Mouse (Mus musculus) myocyte (in vitro differentiated cells): ENCODE measurements around the gene Bcl2. TPM values are rescaled to one million over a fixed set of nuclear protein-coding genes. Genes with fewer than 3 reads are reported as not detected.

Experiments used
- H3K27me3 ChIP-seq: one replicate; pipeline ENCODE4 v1.6.1; 2011; ENCODE audit not compliant: control insufficient read depth, insufficient read depth, insufficient read length
- H3K36me3 ChIP-seq: one replicate; pipeline ENCODE4 v1.6.1; 2011; ENCODE audit not compliant: control insufficient read depth, insufficient read depth
- H3K4me2 ChIP-seq: one replicate; pipeline ENCODE4 v1.6.1; 2011; ENCODE audit warnings: low read depth, control low read depth
- H3K4me3 ChIP-seq: one replicate; pipeline ENCODE4 v1.5.1; 2011; ENCODE audit warnings: mild to moderate bottlenecking, control low read depth, moderate library complexity
- H3K79me2 ChIP-seq: one replicate; pipeline ENCODE4 v1.6.1; 2011; ENCODE audit not compliant: control insufficient read depth, insufficient read depth
- H3ac ChIP-seq: one replicate; pipeline ENCODE4 v1.6.1; 2011; ENCODE audit not compliant: control insufficient read depth, insufficient read length
- CEBPB ChIP-seq: IDR thresholded peaks from 2 replicates; pipeline ENCODE4 v1.6.1; 2011; ENCODE audit warnings: mild to moderate bottlenecking, moderate library complexity; ENCODE audit not compliant: poor library complexity, insufficient read depth, severe bottlenecking
- E2F4 ChIP-seq: IDR thresholded peaks from one replicate; pipeline ENCODE4 v1.6.1; 2011; ENCODE audit warnings: mild to moderate bottlenecking, control low read depth, moderate library complexity; ENCODE audit not compliant: insufficient read depth
- MAX ChIP-seq: IDR thresholded peaks from one replicate; pipeline ENCODE4 v1.6.1; 2011; ENCODE audit warnings: low read depth, mild to moderate bottlenecking, control low read depth
- MYOD1 ChIP-seq, 3 experiments: IDR thresholded peaks; one replicate each; pipeline ENCODE4 v1.6.1; 2011; ENCODE audit warnings: control low read depth in 2 of 3, low read depth in 2 of 3, mild to moderate bottlenecking in 2 of 3, moderate library complexity in 1 of 3; ENCODE audit not compliant: insufficient read length in 2 of 3, control insufficient read depth in 1 of 3
- MYOG ChIP-seq, 3 experiments: IDR thresholded peaks; one replicate each; pipeline ENCODE4 v1.6.1; 2011; ENCODE audit warnings: control low read depth in 2 of 3, low read depth in 2 of 3, mild to moderate bottlenecking in 2 of 3; ENCODE audit not compliant: insufficient read length in 2 of 3, control insufficient read depth in 1 of 3, insufficient read depth in 1 of 3
- POLR2A ChIP-seq: IDR thresholded peaks from one replicate; pipeline ENCODE4 v1.6.1; 2011; ENCODE audit warnings: low read depth, mild to moderate bottlenecking, control low read depth, moderate library complexity; ENCODE audit not compliant: insufficient read length
- POLR2AphosphoS2 ChIP-seq: IDR thresholded peaks from one replicate; pipeline ENCODE4 v1.6.1; 2011; ENCODE audit warnings: low read depth, control low read depth; ENCODE audit not compliant: insufficient read length
- REST ChIP-seq: IDR thresholded peaks from one replicate; pipeline ENCODE4 v1.6.1; 2011; ENCODE audit warnings: mild to moderate bottlenecking, control low read depth, moderate library complexity; ENCODE audit not compliant: insufficient read depth, insufficient read length
- SRF ChIP-seq: IDR thresholded peaks from one replicate; pipeline ENCODE4 v1.6.1; 2011; ENCODE audit warnings: low read depth; ENCODE audit not compliant: control insufficient read depth, insufficient read length
- TCF12 ChIP-seq: IDR thresholded peaks from one replicate; pipeline ENCODE4 v1.6.1; 2011; ENCODE audit warnings: mild to moderate bottlenecking, control low read depth; ENCODE audit not compliant: poor library complexity, insufficient read depth, severe bottlenecking
- TCF3 ChIP-seq: IDR thresholded peaks from one replicate; pipeline ENCODE4 v1.6.1; 2011; ENCODE audit warnings: low read depth, control low read depth; ENCODE audit not compliant: insufficient read length
- USF1 ChIP-seq: IDR thresholded peaks from one replicate; pipeline ENCODE4 v1.6.1; 2011; ENCODE audit warnings: low read depth, mild to moderate bottlenecking, control low read depth, moderate library complexity
- polyA plus RNA-seq: library from polyadenylated mRNA; unstranded; fragments of >200 nt; fragmentation: generic; extraction: Trizol; gene quantifications from one replicate; pipeline ENCODE4 v1.2.1, GENCODE M21; 2012; ENCODE audit warnings: missing spikeins

Bcl2 gene
- polyA plus RNA-seq, 1 experiment: 1.9 TPM

DNA sequence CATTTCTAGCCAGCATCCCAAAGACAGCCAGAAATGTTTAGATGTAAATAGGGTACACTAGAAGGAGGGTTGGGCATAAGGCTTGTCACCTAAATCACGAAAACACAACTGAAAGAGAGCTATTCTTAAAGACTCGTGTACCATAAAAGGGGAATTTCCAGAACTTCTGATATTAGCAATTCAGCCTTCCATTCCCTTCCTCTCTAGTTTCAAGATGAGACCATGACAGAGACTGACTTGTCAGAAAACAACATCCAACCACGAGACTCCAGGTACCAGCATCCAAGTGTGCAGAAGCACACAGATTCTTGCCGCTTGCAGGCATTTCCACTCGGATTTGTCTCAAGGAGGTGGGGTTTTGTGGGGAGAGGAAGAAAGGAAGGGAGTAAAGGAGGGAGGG lies 146.6 kb downstream of the Bcl2 start:
- Histone ChIP-seq H3K4me3 (no peak overlapping the region), H3K36me3 (no peaks in the 10 kb centered on the region), H3K27me3 (no peaks in the 10 kb centered on the region), H3K79me2 (no peaks in the 10 kb centered on the region), H3ac (no peak overlapping the region), H3K4me2 (no peak overlapping the region)
- no peak for TF ChIP-seq SRF
- no peak for TF ChIP-seq MYOD1 (IDR thresholded peaks at IDR 0.05; ENCODE audit: control insufficient read depth in 1 of 3, insufficient read length in 2 of 3, low read depth in 2 of 3)
- no peak for TF ChIP-seq MYOG (IDR thresholded peaks at IDR 0.05; ENCODE audit: control insufficient read depth in 1 of 3, insufficient read depth in 1 of 3, insufficient read length in 2 of 3, low read depth in 2 of 3)
- no peak for TF ChIP-seq POLR2A
- TF ChIP-seq CEBPB: no peak
- TF ChIP-seq TCF3: no peak

DNA sequence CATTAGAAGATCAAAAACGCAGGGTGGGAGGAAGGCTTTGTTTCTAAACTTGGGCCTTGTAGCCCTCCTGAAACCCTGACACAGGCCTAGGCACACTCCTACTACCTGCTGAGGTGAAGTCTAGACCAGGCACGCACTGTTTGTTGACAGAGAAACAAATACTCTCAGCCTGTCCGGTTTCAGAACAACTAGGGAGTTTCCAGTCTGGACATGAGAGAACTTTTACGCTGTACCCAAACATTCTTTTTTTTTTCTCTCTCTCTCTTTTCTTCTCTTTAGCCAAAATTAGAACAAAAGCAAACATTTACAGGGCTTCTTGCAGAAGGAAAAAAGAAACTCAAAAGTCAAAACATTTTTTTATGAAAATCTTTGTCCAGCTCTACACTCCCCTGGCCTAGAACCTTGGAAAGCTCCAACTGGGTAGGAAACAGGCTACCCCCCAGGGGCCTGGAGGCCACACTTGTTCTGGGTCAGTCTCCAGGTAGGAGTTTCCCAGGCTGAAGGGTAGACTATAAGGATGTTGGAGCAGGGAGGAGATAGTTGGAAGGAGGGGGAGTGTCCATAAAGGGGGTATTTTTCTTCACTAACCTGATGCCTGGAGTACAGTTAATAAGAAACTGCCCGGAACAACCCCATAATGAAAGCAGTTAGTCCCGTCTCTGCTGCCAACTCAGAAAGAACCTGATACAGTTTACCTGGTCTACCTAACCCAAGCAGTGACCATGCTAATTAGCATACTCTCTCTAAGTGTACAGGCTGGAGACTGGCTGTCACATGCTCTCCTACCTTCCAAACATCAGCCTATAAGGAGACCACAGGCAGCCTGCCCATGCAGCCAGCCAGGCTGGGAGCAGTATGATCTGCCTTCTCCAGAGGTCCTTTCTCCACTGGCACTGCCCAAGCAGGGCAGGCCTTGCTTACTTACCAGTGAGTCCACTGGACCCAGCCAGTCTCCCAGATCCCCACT lies 147.7 kb downstream of the Bcl2 start:
- Histone ChIP-seq H3K4me3 (no peak overlapping the region), H3K4me2 (no peak overlapping the region), H3K36me3 (no peaks in the 10 kb centered on the region), H3K27me3 (no peaks in the 10 kb centered on the region), H3K79me2 (no peaks in the 10 kb centered on the region), H3ac (no peak overlapping the region)
- no peak for TF ChIP-seq MAX
- TF ChIP-seq E2F4: no peak
- TF ChIP-seq MYOD1 (IDR thresholded peaks at IDR 0.05; ENCODE audit: control insufficient read depth in 1 of 3, insufficient read length in 2 of 3, low read depth in 2 of 3): no peak
- TF ChIP-seq SRF: no peak
- no peak for TF ChIP-seq MYOG (IDR thresholded peaks at IDR 0.05; ENCODE audit: control insufficient read depth in 1 of 3, insufficient read depth in 1 of 3, insufficient read length in 2 of 3, low read depth in 2 of 3)
- no peak for TF ChIP-seq POLR2A
- no peak for TF ChIP-seq TCF3
- TF ChIP-seq TCF12: no peak
- TF ChIP-seq POLR2AphosphoS2: no peak
- no peak for TF ChIP-seq USF1
- TF ChIP-seq REST: no peak
- no peak for TF ChIP-seq CEBPB

DNA sequence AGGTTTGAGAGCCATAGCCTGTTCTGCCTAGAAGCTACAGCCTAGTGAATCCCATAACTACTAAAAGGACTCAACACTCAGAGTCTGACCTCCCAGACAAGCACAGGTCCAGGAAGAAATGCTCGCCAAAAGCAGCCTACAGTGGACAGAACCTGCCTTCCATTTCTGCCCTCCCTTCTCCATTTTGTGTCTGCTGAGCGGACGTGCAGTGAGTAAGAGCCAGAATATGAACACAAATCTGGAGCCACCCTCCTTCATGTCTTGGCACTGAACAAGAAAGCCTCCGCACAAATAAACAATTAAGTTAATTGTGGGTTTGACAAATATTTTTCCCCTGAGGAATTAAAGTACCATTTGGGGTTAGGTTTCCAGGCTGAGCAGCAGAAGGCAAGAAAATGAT lies 148.8 kb downstream of the Bcl2 start:
- Histone ChIP-seq H3K79me2 (no peaks in the 10 kb centered on the region), H3K27me3 (no peaks in the 10 kb centered on the region), H3K4me2 (no peak overlapping the region), H3ac (no peak overlapping the region), H3K4me3 (no peak overlapping the region), H3K36me3 (no peaks in the 10 kb centered on the region)
- no peak for TF ChIP-seq USF1
- no peak for TF ChIP-seq CEBPB
- no peak for TF ChIP-seq POLR2AphosphoS2
- TF ChIP-seq MYOG (IDR thresholded peaks at IDR 0.05; ENCODE audit: control insufficient read depth in 1 of 3, insufficient read depth in 1 of 3, insufficient read length in 2 of 3, low read depth in 2 of 3): no peak
- TF ChIP-seq TCF3: no peak
- TF ChIP-seq MAX: no peak
- no peak for TF ChIP-seq E2F4
- no peak for TF ChIP-seq TCF12
- TF ChIP-seq MYOD1 (IDR thresholded peaks at IDR 0.05; ENCODE audit: control insufficient read depth in 1 of 3, insufficient read length in 2 of 3, low read depth in 2 of 3): no peak
- TF ChIP-seq REST: no peak

DNA sequence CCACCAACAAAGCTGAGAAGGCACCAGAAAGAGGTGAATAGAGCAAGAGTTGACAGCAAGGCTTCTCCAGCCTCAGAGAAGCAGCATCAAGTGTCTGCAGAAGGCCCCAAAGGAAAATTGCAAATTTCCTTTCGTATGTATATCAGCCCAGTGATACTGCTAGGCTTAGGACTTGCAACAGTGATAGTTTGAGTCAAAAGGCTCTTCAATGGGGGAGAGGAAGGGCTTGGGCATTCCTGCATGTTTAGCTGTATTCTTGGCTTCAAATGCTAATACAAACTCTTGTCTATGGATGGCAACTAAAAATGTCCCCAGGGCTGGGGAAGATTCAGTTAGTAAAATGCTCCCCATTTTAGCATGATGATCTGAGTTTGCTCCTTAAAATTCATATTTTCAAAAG lies 149.6 kb downstream of the Bcl2 start:
- no peaks in the 10 kb centered on the region for H3K27me3 ChIP-seq
- H3ac ChIP-seq: no peak overlapping the region
- no peak overlapping the region for H3K4me2 ChIP-seq
- no peaks in the 10 kb centered on the region for H3K36me3 ChIP-seq
- no peak overlapping the region for H3K4me3 ChIP-seq
- no peaks in the 10 kb centered on the region for H3K79me2 ChIP-seq
- TF ChIP-seq POLR2A (no peak), USF1 (no peak), E2F4 (no peak), SRF (no peak), TCF3 (no peak), MYOG (IDR thresholded peaks at IDR 0.05; ENCODE audit: control insufficient read depth in 1 of 3, insufficient read depth in 1 of 3, insufficient read length in 2 of 3, low read depth in 2 of 3) (no peak), TCF12 (no peak), REST (no peak), MAX (no peak)

DNA sequence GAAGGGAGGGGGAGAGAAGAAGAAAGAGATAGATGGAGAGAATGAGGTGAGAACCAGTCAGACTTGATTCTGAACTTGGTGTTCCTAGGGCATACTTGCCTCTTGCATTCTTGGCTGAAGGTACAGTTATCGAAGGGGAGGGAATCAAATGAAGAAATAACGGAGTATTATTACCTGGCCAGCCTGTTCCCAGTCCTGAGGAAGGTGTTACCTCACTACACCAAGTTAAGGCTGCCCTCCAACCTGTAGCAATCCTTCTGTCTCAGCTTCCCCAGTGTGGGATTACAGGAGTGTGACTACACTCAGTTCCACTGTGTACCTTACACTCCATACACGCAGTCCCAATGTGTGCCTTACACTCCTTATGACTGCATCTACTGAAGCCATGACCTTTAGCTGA lies 151.3 kb downstream of the Bcl2 start:
- Histone ChIP-seq H3K4me3 (no peak overlapping the region), H3K27me3 (no peaks in the 10 kb centered on the region), H3K36me3 (no peaks in the 10 kb centered on the region), H3K79me2 (no peaks in the 10 kb centered on the region), H3ac (no peak overlapping the region), H3K4me2 (no peak overlapping the region)
- TF ChIP-seq MAX (no peak), MYOG (IDR thresholded peaks at IDR 0.05; ENCODE audit: control insufficient read depth in 1 of 3, insufficient read depth in 1 of 3, insufficient read length in 2 of 3, low read depth in 2 of 3) (no peak), E2F4 (no peak), MYOD1 (IDR thresholded peaks at IDR 0.05; ENCODE audit: control insufficient read depth in 1 of 3, insufficient read length in 2 of 3, low read depth in 2 of 3) (no peak), CEBPB (no peak)
